Mouse (Mus musculus) thymus, postnatal 36 days (tissue): ENCODE measurements around the gene Ppara.

Experiments
- DNase-seq, 2 experiments: peaks; one replicate each; pipeline ENCODE4 v3.0.0; 2022; ENCODE audit warnings: mixed read lengths in 2 of 2

Gene Ppara

DNA sequence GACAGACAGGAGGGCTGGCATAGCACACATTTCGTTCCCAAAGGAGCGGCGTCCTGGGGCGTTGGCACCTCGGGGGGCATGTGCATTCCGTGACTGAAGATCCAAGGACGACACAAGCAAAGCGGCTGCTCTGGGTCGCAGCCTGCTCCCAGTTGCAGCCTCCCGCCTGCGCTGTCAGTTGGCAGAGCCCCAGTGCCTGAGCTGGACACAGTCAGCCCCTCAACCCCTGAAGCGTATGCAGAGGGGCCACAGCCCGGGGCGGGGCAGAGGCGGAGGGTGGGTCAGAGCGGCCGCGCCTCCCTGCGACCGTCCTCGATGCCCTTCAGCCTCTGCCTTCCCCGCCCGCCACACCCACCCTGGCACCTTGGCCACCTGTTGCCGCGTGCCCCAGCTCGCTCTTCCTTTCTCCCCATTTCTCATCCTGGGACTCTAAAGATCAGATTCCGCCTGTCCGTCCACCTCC is at the start of gene Ppara:
TSS of gene Ppara (plus strand) at position 413 of the 463 bp plus-strand sequence.
- no peak for DNase-seq

DNA sequence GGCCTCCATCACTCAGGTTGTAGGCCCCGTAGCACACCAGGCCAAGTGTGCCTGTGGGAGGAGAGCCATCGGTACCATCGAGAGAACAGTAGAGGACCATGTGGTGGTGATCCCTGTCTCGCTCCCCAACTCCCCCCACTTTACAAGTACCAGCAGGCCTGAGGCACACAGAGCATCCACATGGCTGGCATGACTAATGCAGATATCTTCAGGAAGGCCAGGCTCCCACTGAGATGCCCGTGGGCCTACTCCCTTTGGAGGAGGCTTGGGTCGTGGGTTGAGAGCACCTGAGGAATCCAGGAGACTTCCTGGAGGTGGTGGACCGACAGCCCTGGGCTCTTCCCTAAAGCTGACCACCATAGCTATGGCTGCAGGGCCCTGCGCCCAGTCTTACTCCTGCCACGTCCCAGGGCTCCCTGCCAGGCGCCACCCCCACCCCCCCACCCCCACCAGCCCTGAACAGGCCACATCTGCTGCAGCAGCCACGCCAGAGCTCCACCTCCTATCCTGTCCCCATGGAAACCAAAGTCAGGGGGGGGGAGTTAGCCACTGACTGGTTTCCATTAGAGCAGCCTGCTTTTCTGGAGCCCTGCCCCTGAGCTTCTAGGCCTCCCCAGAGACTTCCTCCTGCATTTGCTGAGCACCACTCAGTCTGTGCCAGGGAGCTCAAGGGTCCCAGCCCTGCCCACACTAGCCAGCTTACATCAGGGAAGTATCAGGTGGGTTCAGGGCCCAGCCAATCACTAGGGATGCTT is 48.0 kb upstream of the Ppara start:
- DNase-seq = no peak

- no peak for DNase-seq
These were observed 47.0 kb upstream of the Ppara start for GRCm38 (mm10) chr15:85687630-85688410.

GRCm38 (mm10) chr15:85688734-85689133 is 46.0 kb upstream of the Ppara start:
- DNase-seq = no peak

DNA sequence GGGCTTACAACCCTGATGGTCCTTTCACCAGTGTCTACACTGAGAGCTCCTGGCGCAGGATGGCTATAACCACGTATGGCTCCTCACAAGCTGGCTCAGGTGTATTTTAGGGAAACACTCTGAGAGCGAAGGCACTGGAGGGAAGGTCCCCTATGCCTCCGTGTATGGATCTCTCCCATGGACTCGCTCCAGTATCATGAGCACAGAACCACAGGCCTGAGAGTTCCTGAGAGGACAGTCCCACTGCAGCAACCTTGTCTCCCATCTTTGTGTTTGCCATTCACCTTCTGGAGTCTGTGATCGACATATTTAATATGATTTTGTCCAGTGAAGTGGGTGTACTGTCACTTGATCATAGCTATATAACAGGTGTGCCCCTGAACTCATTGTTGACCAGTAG is 45.3 kb upstream of the Ppara start:
- DNase-seq = no peak

DNA sequence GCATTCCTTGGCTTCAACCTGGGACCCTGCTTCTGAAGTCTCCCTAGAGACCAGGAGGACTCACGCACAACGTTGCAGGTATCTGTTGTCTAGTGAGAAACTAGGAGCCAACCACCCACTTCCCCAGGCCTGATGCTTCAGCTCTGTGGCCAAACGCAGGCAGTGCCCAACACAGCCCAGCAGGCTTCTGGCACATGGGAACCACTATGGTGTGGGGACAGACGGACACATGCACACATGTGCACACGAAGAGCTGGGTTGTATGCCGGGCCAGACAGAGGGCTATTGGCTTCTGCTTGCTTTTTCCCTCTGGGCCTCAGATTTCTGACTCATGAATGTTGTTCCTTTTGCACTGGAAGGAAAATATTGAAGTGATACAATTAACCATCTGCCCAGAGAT is 44.7 kb upstream of the Ppara start:
- no peak for DNase-seq

GRCm38 (mm10) chr15:85690875-85691274 is 43.9 kb upstream of the Ppara start:
- no peak for DNase-seq

GRCm38 (mm10) chr15:85693115-85693514 is 41.7 kb upstream of the Ppara start:
- DNase-seq = no peak

DNA sequence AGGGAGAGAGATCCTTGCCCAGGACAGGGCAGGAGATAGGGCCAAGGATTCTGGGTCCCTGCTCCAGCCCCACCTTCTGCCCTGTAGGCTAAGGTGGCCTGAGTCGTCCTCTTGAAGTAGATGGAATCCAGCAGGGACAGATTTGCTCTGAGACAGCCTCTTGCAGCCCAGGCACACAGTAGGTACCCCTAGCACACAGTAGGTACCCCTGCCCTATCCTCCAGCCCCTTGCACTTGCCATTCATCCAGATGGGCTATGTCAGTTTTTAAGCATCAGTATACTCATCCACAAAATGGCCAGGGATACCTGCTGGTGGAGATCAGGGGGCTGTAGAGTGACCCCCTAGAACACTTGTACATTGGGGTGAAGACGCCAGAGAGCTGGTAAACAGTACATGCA is 41.0 kb upstream of the Ppara start:
- DNase-seq = no peak

- no peak for DNase-seq
These were observed 40.4 kb upstream of the Ppara start for GRCm38 (mm10) chr15:85694379-85694778.

DNA sequence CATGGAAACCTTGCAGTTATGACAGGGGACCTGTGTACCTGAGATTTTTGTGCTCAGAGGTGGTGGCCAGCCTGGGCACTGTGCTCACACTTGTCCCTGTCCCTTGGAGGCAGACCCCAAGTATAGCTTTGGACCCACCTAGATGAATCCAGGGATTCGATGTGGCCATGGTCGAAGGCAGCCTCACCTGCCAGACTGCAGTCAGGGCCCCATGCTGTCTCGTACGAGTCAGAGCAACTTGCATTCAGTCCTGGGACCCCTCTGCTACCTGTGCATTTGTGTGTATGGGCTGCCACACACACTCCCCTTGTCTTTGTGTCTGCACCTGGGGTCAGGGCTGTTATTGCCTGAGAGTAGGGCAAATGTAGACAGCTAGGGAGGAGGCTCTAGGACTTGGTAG is 39.5 kb upstream of the Ppara start:
- no peak for DNase-seq

DNA sequence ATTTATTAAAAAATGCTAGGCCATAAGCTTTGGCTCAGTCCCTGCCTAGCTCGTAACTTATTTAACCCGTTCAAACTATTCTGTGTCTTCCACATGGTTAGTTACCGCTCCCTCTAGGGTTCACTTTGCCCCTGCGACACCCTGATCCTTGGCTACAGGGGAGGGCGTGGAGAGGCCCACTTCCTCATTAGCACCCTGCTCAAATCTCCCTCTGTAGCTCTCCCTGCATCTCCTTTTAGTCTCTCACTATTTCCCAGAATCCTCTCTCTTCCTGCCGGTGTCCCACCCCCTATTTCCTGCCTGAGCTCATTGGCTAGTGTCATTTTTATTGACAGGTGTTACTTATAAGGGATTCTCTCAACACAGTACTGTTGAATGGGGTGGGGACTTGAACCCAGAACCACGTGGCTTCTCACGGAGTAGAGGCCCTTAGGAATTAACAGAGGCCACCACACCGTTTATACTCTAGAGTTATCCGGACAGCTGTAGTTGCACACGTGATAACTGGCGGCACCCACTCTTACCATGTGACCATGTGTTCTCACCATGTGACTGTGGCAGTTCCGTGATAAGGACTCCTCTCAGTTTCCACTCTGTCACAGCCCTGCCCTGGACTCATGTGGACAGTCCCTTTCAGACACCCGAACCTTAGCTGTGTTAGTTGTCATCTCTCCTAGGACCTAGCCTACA is 36.3 kb upstream of the Ppara start:
- no peak for DNase-seq

GRCm38 (mm10) chr15:85699452-85699851 is 35.3 kb upstream of the Ppara start:
- no peak for DNase-seq

GRCm38 (mm10) chr15:85699862-85700501 is 34.8 kb upstream of the Ppara start:
- DNase-seq = no peak

GRCm38 (mm10) chr15:85700716-85701115 is 34.1 kb upstream of the Ppara start:
- no peak for DNase-seq

DNA sequence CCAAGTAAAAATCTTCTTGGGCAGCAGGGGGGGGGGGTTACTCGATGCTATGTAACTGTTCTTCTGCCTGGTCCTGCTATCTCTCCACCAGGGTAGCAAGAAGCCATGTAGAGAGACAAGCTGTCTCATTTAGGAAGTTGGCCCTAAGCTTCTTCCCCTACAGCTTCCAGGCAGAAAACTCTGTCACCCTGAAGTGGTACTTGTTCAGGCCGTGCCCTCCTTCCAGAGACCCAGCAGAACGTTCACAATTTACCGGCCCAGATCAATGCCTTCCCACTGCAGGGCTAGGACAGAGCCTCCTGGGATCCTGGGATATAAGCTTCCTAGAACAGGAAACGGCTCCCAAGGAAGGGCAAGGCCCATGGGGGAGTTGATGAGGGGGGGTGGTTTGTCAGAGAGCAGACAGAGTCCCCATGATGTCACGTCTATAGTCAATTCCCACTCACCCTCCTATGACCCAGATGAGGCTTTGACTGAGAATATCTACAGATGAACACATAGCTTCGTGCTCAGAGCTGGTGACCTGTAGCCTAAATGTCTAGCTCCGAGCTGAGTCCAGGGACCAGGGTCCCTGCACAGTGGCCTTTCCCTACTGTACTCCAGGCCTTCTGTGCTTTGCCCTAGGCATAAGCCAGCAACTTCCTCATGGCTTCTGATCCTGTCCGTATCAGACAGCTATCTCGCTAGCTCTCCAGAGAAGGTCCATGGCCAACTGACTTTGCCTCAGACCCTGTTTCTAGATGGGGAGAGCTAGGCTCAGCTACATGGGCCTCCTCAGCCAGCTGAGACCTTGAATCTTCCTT is 33.5 kb upstream of the Ppara start:
- no peak for DNase-seq

GRCm38 (mm10) chr15:85702411-85702951 is 32.3 kb upstream of the Ppara start:
- no peak for DNase-seq

- DNase-seq = no peak
These were observed 31.6 kb upstream of the Ppara start for GRCm38 (mm10) chr15:85703194-85703641.

- DNase-seq = no peak
These were observed 30.9 kb upstream of the Ppara start for GRCm38 (mm10) chr15:85703858-85704257.

DNA sequence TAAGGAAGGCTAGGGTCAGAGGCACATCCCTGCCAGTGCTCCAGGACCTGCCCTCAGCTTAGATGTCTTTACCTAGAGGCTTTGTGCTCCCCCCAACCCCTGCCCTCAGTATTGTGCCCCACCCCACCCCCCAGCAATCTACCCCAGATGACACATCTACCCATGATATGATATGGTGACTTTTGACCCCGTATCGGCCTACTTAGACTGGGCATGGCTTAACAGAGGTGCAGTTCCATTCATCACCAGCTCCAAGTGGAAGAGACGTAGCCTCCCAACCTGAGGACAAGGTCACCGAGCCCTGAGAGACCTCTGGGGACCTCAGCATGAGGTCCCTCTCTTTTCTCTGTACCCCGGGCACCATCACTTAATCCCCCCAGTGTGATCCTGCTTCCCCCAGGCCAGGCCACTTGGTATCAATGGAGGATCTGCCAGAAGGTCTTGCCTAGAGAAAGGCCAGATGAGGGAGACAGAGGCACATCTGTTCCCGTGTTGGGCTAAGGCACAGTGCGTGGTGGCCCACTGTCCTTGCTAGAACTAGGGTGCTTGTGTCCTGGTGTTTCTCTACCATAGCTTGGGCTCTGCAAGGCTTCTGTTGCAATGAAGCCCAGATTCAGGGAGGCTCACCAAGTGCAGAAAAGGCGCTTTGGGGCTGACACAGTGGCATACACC is 30.3 kb upstream of the Ppara start:
- DNase-seq = no peak

- DNase-seq = no peak
These were observed 29.7 kb upstream of the Ppara start for GRCm38 (mm10) chr15:85705013-85705528.
